Mouse (Mus musculus) CH12.LX (cell line): ENCODE measurements at regions not wholly inside any gene's neighbourhood (a gene's known extent, or its start where the extent isn't known, plus 50 kb on each side); places are given as distances from the start of the nearest gene placed in this dataset.

Experiments used
- DNase-seq: peaks from one replicate; pipeline ENCODE4 v3.0.0-alpha.2; 2013; ENCODE audit errors: extremely low read depth
- H3K27ac ChIP-seq: 2 replicates; pipeline ENCODE4 v1.5.1; 2012; ENCODE audit warnings: low read depth, mild to moderate bottlenecking, control low read depth, moderate library complexity; ENCODE audit not compliant: insufficient read depth
- H3K27me3 ChIP-seq: replicated peaks from 2 replicates; pipeline ENCODE3; 2012; ENCODE audit warnings: inconsistent platforms
- H3K36me3 ChIP-seq, 2 experiments: replicated peaks in 1 of 2; 2 replicates each; pipeline versions ENCODE3 to v1.6.1; 2012; ENCODE audit warnings: inconsistent platforms in 1 of 2, low read length in 1 of 2, mild to moderate bottlenecking in 1 of 2, mixed read lengths in 1 of 2, moderate library complexity in 1 of 2; ENCODE audit not compliant: control insufficient read depth in 1 of 2, insufficient read depth in 1 of 2
- H3K4me1 ChIP-seq, 2 experiments: 2 replicates each; pipeline ENCODE4 v1.6.1; 2012; ENCODE audit warnings: inconsistent platforms in 1 of 2, moderate library complexity in 1 of 2; ENCODE audit not compliant: insufficient read depth in 2 of 2, control insufficient read depth in 1 of 2
- H3K4me2 ChIP-seq: 2 replicates; pipeline ENCODE4 v1.6.1; 2012; ENCODE audit warnings: low read depth, mild to moderate bottlenecking, control low read depth; ENCODE audit not compliant: poor library complexity, insufficient read depth, severe bottlenecking
- H3K4me3 ChIP-seq, 3 experiments: fragments of 150-350 bp in 1 of 3; sonication (generic) in 1 of 3; replicated peaks in 1 of 3; 2 replicates each; pipeline versions ENCODE3 to v1.5.1; 2011 to 2012; ENCODE audit warnings: low read depth in 2 of 3, low read length in 2 of 3, mild to moderate bottlenecking in 2 of 3, moderate library complexity in 2 of 3, control low read depth in 1 of 3, improper control_type of control experiment in 1 of 3, inconsistent platforms in 1 of 3, mixed read lengths in 1 of 3; ENCODE audit not compliant: poor library complexity in 1 of 3
- H3K79me2 ChIP-seq: replicated peaks from 2 replicates; pipeline ENCODE4 v1.6.1; 2012; ENCODE audit warnings: mild to moderate bottlenecking, moderate library complexity; ENCODE audit not compliant: control insufficient read depth, poor library complexity, insufficient read depth, severe bottlenecking; ENCODE audit errors: extremely low read depth
- H3K9ac ChIP-seq: 2 replicates; pipeline ENCODE4 v1.6.1; 2012; ENCODE audit warnings: low read depth, mild to moderate bottlenecking, control low read depth, moderate library complexity; ENCODE audit not compliant: insufficient read depth
- H3K9me3 ChIP-seq: replicated peaks from 2 replicates; pipeline ENCODE3; 2012; ENCODE audit warnings: low read length, inconsistent platforms, mixed read lengths
- BHLHE40 ChIP-seq: IDR thresholded peaks from 2 replicates; pipeline ENCODE4 v1.6.1; 2011; ENCODE audit warnings: mild to moderate bottlenecking, low read depth, low read length, improper control_type of control experiment
- CHD1 ChIP-seq: IDR thresholded peaks from 2 replicates; pipeline ENCODE4 v1.6.1; 2012; ENCODE audit warnings: low read depth, low read length, improper control_type of control experiment, inconsistent platforms
- CHD2 ChIP-seq: IDR thresholded peaks from 2 replicates; pipeline ENCODE4 v1.6.1; 2011; ENCODE audit warnings: low read length, improper control_type of control experiment
- E2F4 ChIP-seq: IDR thresholded peaks from 2 replicates; pipeline ENCODE4 v1.6.1; 2011; ENCODE audit warnings: low read depth, low read length, improper control_type of control experiment; ENCODE audit not compliant: insufficient replicate concordance
- EP300 ChIP-seq: IDR thresholded peaks from 2 replicates; pipeline ENCODE4 v1.6.1; 2011; ENCODE audit warnings: low read length, improper control_type of control experiment
- GABPA ChIP-seq: IDR thresholded peaks from 2 replicates; pipeline ENCODE4 v1.6.1; 2012; ENCODE audit warnings: low read depth, low read length, improper control_type of control experiment, inconsistent platforms; ENCODE audit not compliant: insufficient replicate concordance
- HCFC1 ChIP-seq: IDR thresholded peaks from 2 replicates; pipeline ENCODE4 v1.6.1; 2012; ENCODE audit warnings: low read depth, mild to moderate bottlenecking, inconsistent platforms, low read length, improper control_type of control experiment
- MAFK ChIP-seq: IDR thresholded peaks from 2 replicates; pipeline ENCODE4 v1.6.1; 2011; ENCODE audit warnings: low read length, improper control_type of control experiment; ENCODE audit not compliant: insufficient replicate concordance
- MAX ChIP-seq: IDR thresholded peaks from 2 replicates; pipeline ENCODE4 v1.6.1; 2011; ENCODE audit warnings: low read length, improper control_type of control experiment
- MAZ ChIP-seq: IDR thresholded peaks from 2 replicates; pipeline ENCODE4 v1.6.1; 2012; ENCODE audit warnings: low read depth, mild to moderate bottlenecking, inconsistent platforms, low read length, improper control_type of control experiment, moderate library complexity
- MXI1 ChIP-seq: IDR thresholded peaks from 2 replicates; pipeline ENCODE4 v1.6.1; 2011; ENCODE audit warnings: mild to moderate bottlenecking, low read depth, low read length, improper control_type of control experiment
- POLR2A ChIP-seq: IDR thresholded peaks from 2 replicates; pipeline ENCODE4 v1.6.1; 2011; ENCODE audit warnings: low read depth, mild to moderate bottlenecking, improper control_type of control experiment, low read length
- RAD21 ChIP-seq: IDR thresholded peaks from 2 replicates; pipeline ENCODE4 v1.6.1; 2011; ENCODE audit warnings: low read depth, mild to moderate bottlenecking, low read length, improper control_type of control experiment, moderate library complexity
- RCOR1 ChIP-seq: conservative IDR thresholded peaks from 2 replicates; pipeline ENCODE4 v1.6.1; 2012; ENCODE audit warnings: low read depth, mild to moderate bottlenecking, inconsistent platforms, low read length, improper control_type of control experiment
- SIN3A ChIP-seq: IDR thresholded peaks from 2 replicates; pipeline ENCODE4 v1.6.1; 2012; ENCODE audit warnings: low read length, improper control_type of control experiment, inconsistent platforms
- SMC3 ChIP-seq: IDR thresholded peaks from 2 replicates; pipeline ENCODE4 v1.6.1; 2011; ENCODE audit warnings: low read depth, low read length, improper control_type of control experiment
- USF1 ChIP-seq: IDR thresholded peaks from 2 replicates; pipeline ENCODE4 v1.6.1; 2014; ENCODE audit warnings: low read depth, mild to moderate bottlenecking, inconsistent platforms, low read length, improper control_type of control experiment
- USF2 ChIP-seq: conservative IDR thresholded peaks from 2 replicates; pipeline ENCODE4 v1.6.1; 2011; ENCODE audit warnings: low read depth, low read length, improper control_type of control experiment
- ZKSCAN1 ChIP-seq: IDR thresholded peaks from 2 replicates; pipeline ENCODE4 v1.6.1; 2012; ENCODE audit warnings: low read depth, inconsistent platforms, low read length, improper control_type of control experiment, borderline replicate concordance
- ZMIZ1 ChIP-seq: IDR thresholded peaks from 2 replicates; pipeline ENCODE4 v1.6.1; 2012; ENCODE audit warnings: low read depth, mild to moderate bottlenecking, inconsistent platforms, low read length, improper control_type of control experiment
- ZNF384 ChIP-seq: IDR thresholded peaks from 2 replicates; pipeline ENCODE4 v1.6.1; 2012; ENCODE audit warnings: low read depth, low read length, improper control_type of control experiment, inconsistent platforms
- dilution Hi-C: fragments of 300-500 bp; cut with MboI; formaldehyde crosslinking; loops from 2 replicates; pipeline ENCODE4 v1.14.3; 2020; ENCODE audit warnings: low sequenced_read_pairs; ENCODE audit not compliant: extremely low pct_unique_long_range_greater_than_20kb, extremely low pct_ligation_motif_present
- in situ Hi-C: fragments of 300-500 bp; cut with MboI; formaldehyde crosslinking; loops from 3 replicates; pipeline ENCODE4 v1.14.3; 2019; ENCODE audit warnings: low sequenced_read_pairs, low pct_ligation_motif_present, low pct_unique_long_range_greater_than_20kb, mixed read lengths

GRCm38 (mm10) chr11:109061971-109062370 is 82.2 kb downstream of the E030025P04Rik start:
- H3K79me2 ChIP-seq: no peaks in the 10 kb centered on the region
- no peak overlapping the region for H3K4me2 ChIP-seq
- no peaks in the 10 kb centered on the region for H3K36me3 ChIP-seq
- H3K4me1 ChIP-seq: peaks cover 0 to 6% of the 10 kb centered on the region in 2 experiments; a peak in 1 of 4 replicates
- H3K9ac ChIP-seq: no peak overlapping the region
- in situ Hi-C loops: no loop called here
- H3K4me3 ChIP-seq: no peak overlapping the region
- H3K27me3 ChIP-seq: no peaks in the 10 kb centered on the region
- TF ChIP-seq USF2 (no peak), ZKSCAN1 (no peak), SMC3 (no peak), RAD21 (no peak), SIN3A (no peak), USF1 (no peak)
- no peak for DNase-seq
- dilution Hi-C loops: no loop called here
- no peak overlapping the region for H3K27ac ChIP-seq
- peaks cover under 1% of the 10 kb centered on the region for H3K9me3 ChIP-seq

- no peak for TF ChIP-seq POLR2A
- no peak for TF ChIP-seq CHD1
- TF ChIP-seq MAX: no peak
- no peak for TF ChIP-seq RCOR1
- TF ChIP-seq HCFC1: no peak
- in situ Hi-C loops: no loop called here
- DNase-seq: no peak
- H3K9ac ChIP-seq: no peak overlapping the region
- no peak overlapping the region for H3K4me2 ChIP-seq
- dilution Hi-C loops: no loop called here
- H3K27me3 ChIP-seq: no peaks in the 10 kb centered on the region
- no peaks in the 10 kb centered on the region for H3K79me2 ChIP-seq
- H3K4me3 ChIP-seq: no peak overlapping the region
- H3K4me1 ChIP-seq: peaks cover 0 to 6% of the 10 kb centered on the region in 2 experiments; a peak in 1 of 4 replicates
- no peaks in the 10 kb centered on the region for H3K36me3 ChIP-seq
- H3K9me3 ChIP-seq: peaks cover 3% of the 10 kb centered on the region
- no peak overlapping the region for H3K27ac ChIP-seq
Observed at GRCm38 (mm10) chr11:109060527-109060908, 83.7 kb downstream of the E030025P04Rik start.

GRCm38 (mm10) chr11:109059863-109060526 is 84.2 kb downstream of the E030025P04Rik start:
- H3K4me2 ChIP-seq: no peak overlapping the region
- no peak overlapping the region for H3K27ac ChIP-seq
- H3K4me3 ChIP-seq: no peak overlapping the region
- in situ Hi-C loops: no loop called here
- dilution Hi-C loops: no loop called here
- TF ChIP-seq MAFK: no peak
- TF ChIP-seq CHD2: no peak
- TF ChIP-seq EP300: no peak
- no peak for TF ChIP-seq MAZ
- TF ChIP-seq BHLHE40: no peak
- no peak for TF ChIP-seq USF1
- TF ChIP-seq MXI1: no peak
- TF ChIP-seq POLR2A: no peak
- TF ChIP-seq USF2: no peak
- TF ChIP-seq RAD21: no peak
- no peak for TF ChIP-seq E2F4
- TF ChIP-seq HCFC1: no peak
- no peak for TF ChIP-seq ZNF384
- TF ChIP-seq GABPA: no peak
- no peak for TF ChIP-seq ZMIZ1
- no peaks in the 10 kb centered on the region for H3K36me3 ChIP-seq
- peaks cover 3% of the 10 kb centered on the region for H3K9me3 ChIP-seq
- DNase-seq: no peak
- H3K4me1 ChIP-seq: peaks cover 0 to 6% of the 10 kb centered on the region in 2 experiments; a peak in 1 of 4 replicates
- no peaks in the 10 kb centered on the region for H3K27me3 ChIP-seq
- no peaks in the 10 kb centered on the region for H3K79me2 ChIP-seq
- no peak overlapping the region for H3K9ac ChIP-seq
